Mouse (Mus musculus): Measurements from ENCODE around the gene Rhox4d. TPM values are rescaled to one million over a fixed set of nuclear protein-coding genes. Genes with fewer than 3 reads are reported as not detected.
"Not testable (repeated sequence)": the region's sequence is repeated elsewhere in the genome, so short reads cannot be mapped to it uniquely, and the experiment has no call there.

Gene Rhox4d
- polyA plus RNA-seq (2014; fragmentation: Nextera tagmentation; extraction: Ambion mirVana), result 0.21 TPM in 1 of 2 replicates, not detected in the other

- H3K27ac ChIP-seq (ENCODE audit: low read depth, low read length); H3K27me3 ChIP-seq (ENCODE audit: control insufficient read depth, insufficient read depth, low read length); DNase-seq (ENCODE audit: low spot score); H3K9me3 ChIP-seq (ENCODE audit: control insufficient read depth, low read length); ATAC-seq (ENCODE audit: low FRiP score); H3K9ac ChIP-seq (ENCODE audit: low read depth, low read length); H3K4me2 ChIP-seq (replicated peaks; ENCODE audit: low read depth, low read length); H3K36me3 ChIP-seq (ENCODE audit: control insufficient read depth, insufficient read depth, low read length); H3K4me3 ChIP-seq (ENCODE audit: low read depth, low read length); H3K4me1 ChIP-seq (replicated peaks; ENCODE audit: control insufficient read depth, insufficient read depth, low read length): not testable (repeated sequence)
- WGBS, result 95% methylated on average over 15 of the region's 18 CpGs
These were observed at the start of gene Rhox4d for GRCm38 (mm10) chrX:37514059-37514458. Rhox4d (plus strand) TSS chrX:37514359.

DNA sequence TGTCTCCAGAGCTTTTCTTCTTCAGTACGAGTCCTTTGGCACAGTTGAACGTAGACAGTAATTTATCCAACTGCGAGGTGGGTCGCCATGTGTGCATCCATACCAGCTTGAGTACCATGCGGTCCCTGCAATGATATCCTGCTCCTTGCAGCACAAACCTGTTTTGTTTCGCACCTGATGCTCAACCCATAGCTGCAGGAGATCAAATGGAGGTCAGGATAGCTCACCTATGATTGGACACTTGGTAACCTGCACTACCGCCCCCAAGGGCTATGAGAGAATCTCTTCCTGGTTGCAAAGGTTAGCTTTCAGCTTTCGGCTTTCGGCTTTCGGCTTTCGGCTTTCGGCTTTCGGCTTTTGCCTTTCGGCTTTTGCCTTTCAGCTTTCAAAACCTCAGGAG is 34.1 kb upstream of the Rhox4d start, which contains the start of gene Rhox4c:
Rhox4c (plus strand) TSS at position 301 of the 400 bp plus-strand sequence.
- 95% methylated on average over 14 of the region's 14 CpGs for WGBS
- DNase-seq (ENCODE audit: low spot score); H3K4me2 ChIP-seq (replicated peaks; ENCODE audit: low read depth, low read length); H3K27me3 ChIP-seq (ENCODE audit: control insufficient read depth, insufficient read depth, low read length); ATAC-seq (ENCODE audit: low FRiP score); H3K9ac ChIP-seq (ENCODE audit: low read depth, low read length); H3K36me3 ChIP-seq (ENCODE audit: control insufficient read depth, insufficient read depth, low read length); H3K4me1 ChIP-seq (replicated peaks; ENCODE audit: control insufficient read depth, insufficient read depth, low read length); H3K4me3 ChIP-seq (ENCODE audit: low read depth, low read length); H3K27ac ChIP-seq (ENCODE audit: low read depth, low read length); H3K9me3 ChIP-seq (ENCODE audit: control insufficient read depth, low read length): not testable (repeated sequence)

DNA sequence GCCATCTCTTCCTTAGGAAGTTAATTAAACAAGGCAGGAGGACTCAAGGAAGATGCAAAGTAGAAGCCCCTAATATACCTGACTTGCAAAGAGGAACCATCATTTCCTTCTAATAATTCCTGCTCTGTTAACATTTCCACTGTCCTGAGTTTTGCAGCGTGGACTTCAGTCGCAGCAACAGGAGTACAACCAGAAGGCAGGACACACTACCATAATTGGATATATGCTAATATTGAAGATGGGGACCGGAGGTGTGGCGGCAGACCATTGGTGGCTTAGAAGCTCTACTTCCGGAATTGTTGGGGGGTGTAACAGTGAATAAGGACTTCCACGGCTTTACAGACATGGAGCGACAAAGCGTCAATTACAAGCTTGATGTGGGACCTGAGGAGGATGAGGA is 16.0 kb downstream of the Rhox4d start, which contains the start of gene Rhox2e:
Rhox2e (plus strand) TSS at position 301 of the 400 bp plus-strand sequence.
- not testable (repeated sequence) for H3K4me1 ChIP-seq (replicated peaks; ENCODE audit: control insufficient read depth, insufficient read depth, low read length); H3K4me2 ChIP-seq (replicated peaks; ENCODE audit: low read depth, low read length); DNase-seq (ENCODE audit: low spot score); H3K9me3 ChIP-seq (ENCODE audit: control insufficient read depth, low read length); H3K27ac ChIP-seq (ENCODE audit: low read depth, low read length); H3K27me3 ChIP-seq (ENCODE audit: control insufficient read depth, insufficient read depth, low read length); H3K4me3 ChIP-seq (ENCODE audit: low read depth, low read length); H3K36me3 ChIP-seq (ENCODE audit: control insufficient read depth, insufficient read depth, low read length); ATAC-seq (ENCODE audit: low FRiP score); H3K9ac ChIP-seq (ENCODE audit: low read depth, low read length)
- 95% methylated on average over 2 of the region's 8 CpGs for WGBS

DNA sequence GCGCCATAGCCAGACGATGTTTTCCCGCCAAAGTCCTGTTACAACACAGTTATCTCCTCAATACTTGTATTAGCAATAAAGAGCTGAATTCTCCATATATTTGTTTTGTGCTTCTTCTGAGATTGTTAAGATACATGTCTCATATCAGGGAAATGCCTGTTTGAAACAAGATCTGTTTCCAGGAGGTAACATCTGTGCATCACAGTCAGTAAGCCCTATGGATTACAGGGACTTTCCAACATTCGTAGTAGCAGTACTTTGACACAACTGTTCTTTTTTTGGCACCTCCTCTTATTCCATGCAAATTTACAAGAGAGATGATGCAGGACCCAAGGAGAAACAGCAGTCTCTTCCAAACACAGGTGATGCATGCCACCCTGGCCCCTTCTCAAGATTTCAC is 27.6 kb downstream of the Rhox4d start, which contains the start of gene Rhox3e:
Rhox3e (plus strand) TSS at position 301 of the 400 bp plus-strand sequence.
- not testable (repeated sequence) for H3K9ac ChIP-seq (ENCODE audit: low read depth, low read length); H3K27me3 ChIP-seq (ENCODE audit: control insufficient read depth, insufficient read depth, low read length); H3K27ac ChIP-seq (ENCODE audit: low read depth, low read length); H3K4me2 ChIP-seq (replicated peaks; ENCODE audit: low read depth, low read length); DNase-seq (ENCODE audit: low spot score); H3K4me1 ChIP-seq (replicated peaks; ENCODE audit: control insufficient read depth, insufficient read depth, low read length); H3K4me3 ChIP-seq (ENCODE audit: low read depth, low read length); H3K36me3 ChIP-seq (ENCODE audit: control insufficient read depth, insufficient read depth, low read length); H3K9me3 ChIP-seq (ENCODE audit: control insufficient read depth, low read length); ATAC-seq (ENCODE audit: low FRiP score)
- WGBS, result no CpG with 5 or more reads among the region's 4 CpGs

- H3K9me3 ChIP-seq (ENCODE audit: control insufficient read depth, low read length); H3K36me3 ChIP-seq (ENCODE audit: control insufficient read depth, insufficient read depth, low read length); H3K4me1 ChIP-seq (replicated peaks; ENCODE audit: control insufficient read depth, insufficient read depth, low read length); DNase-seq (ENCODE audit: low spot score); H3K27me3 ChIP-seq (ENCODE audit: control insufficient read depth, insufficient read depth, low read length); H3K9ac ChIP-seq (ENCODE audit: low read depth, low read length); H3K27ac ChIP-seq (ENCODE audit: low read depth, low read length); H3K4me3 ChIP-seq (ENCODE audit: low read depth, low read length); H3K4me2 ChIP-seq (replicated peaks; ENCODE audit: low read depth, low read length); ATAC-seq (ENCODE audit: low FRiP score): not testable (repeated sequence)
- 100% methylated on average over 3 of the region's 18 CpGs for WGBS
These were observed 43.0 kb downstream of the Rhox4d start, which contains the start of gene Rhox4e for GRCm38 (mm10) chrX:37557112-37557511. Rhox4e (plus strand) TSS chrX:37557412.

Other genes with a start within 250 kb of the Rhox4d start
- not detected in 2 replicates for gene Rhox4a, start 249.0 kb upstream of the Rhox4d start, polyA plus RNA-seq (2014; fragmentation: Nextera tagmentation; extraction: Ambion mirVana)
- gene Rhox3a2, start 134.3 kb upstream of the Rhox4d start, polyA plus RNA-seq (2014; fragmentation: Nextera tagmentation; extraction: Ambion mirVana), result not detected in 2 replicates
- gene Rhox4a2, start 123.5 kb upstream of the Rhox4d start, polyA plus RNA-seq (2014; fragmentation: Nextera tagmentation; extraction: Ambion mirVana), result 4.2 TPM in 2 replicates
- 0.85 TPM in 1 of 2 replicates, not detected in the other for gene Rhox2b, start 102.3 kb upstream of the Rhox4d start, polyA plus RNA-seq (2014; fragmentation: Nextera tagmentation; extraction: Ambion mirVana)
- gene Rhox4b, start 81.9 kb upstream of the Rhox4d start, polyA plus RNA-seq (2014; fragmentation: Nextera tagmentation; extraction: Ambion mirVana), result 0.91 and 1.5 TPM in 2 replicates
- 2.4 and 4.1 TPM in 2 replicates for gene Rhox2c, start 60.7 kb upstream of the Rhox4d start, polyA plus RNA-seq (2014; fragmentation: Nextera tagmentation; extraction: Ambion mirVana)
- not detected in 2 replicates for gene Rhox3c, start 55.8 kb upstream of the Rhox4d start, polyA plus RNA-seq (2014; fragmentation: Nextera tagmentation; extraction: Ambion mirVana)
- 0.37 TPM in 1 of 2 replicates, not detected in the other for gene Rhox4c, start 34.0 kb upstream of the Rhox4d start, polyA plus RNA-seq (2014; fragmentation: Nextera tagmentation; extraction: Ambion mirVana)
- gene Rhox2d, start 20.9 kb upstream of the Rhox4d start, polyA plus RNA-seq (2014; fragmentation: Nextera tagmentation; extraction: Ambion mirVana), result 0.43 TPM in 1 of 2 replicates, not detected in the other
- 0.25 and 0.85 TPM in 2 replicates for gene Rhox2e, start 16.1 kb downstream of the Rhox4d start, polyA plus RNA-seq (2014; fragmentation: Nextera tagmentation; extraction: Ambion mirVana)
- gene Rhox3e, start 27.7 kb downstream of the Rhox4d start, polyA plus RNA-seq (2014; fragmentation: Nextera tagmentation; extraction: Ambion mirVana), result not detected in 2 replicates
- gene Rhox4e, start 43.1 kb downstream of the Rhox4d start, polyA plus RNA-seq (2014; fragmentation: Nextera tagmentation; extraction: Ambion mirVana), result not detected in 2 replicates
- 0.31 and 0.89 TPM in 2 replicates for gene Rhox2f, start 57.0 kb downstream of the Rhox4d start, polyA plus RNA-seq (2014; fragmentation: Nextera tagmentation; extraction: Ambion mirVana)
- gene Rhox3f, start 66.6 kb downstream of the Rhox4d start, polyA plus RNA-seq (2014; fragmentation: Nextera tagmentation; extraction: Ambion mirVana), result not detected in 2 replicates
- gene Rhox4f, start 93.3 kb downstream of the Rhox4d start, polyA plus RNA-seq (2014; fragmentation: Nextera tagmentation; extraction: Ambion mirVana), result 0.46 TPM in 1 of 2 replicates, not detected in the other
- not detected in 2 replicates for gene Rhox3g, start 114.3 kb downstream of the Rhox4d start, polyA plus RNA-seq (2014; fragmentation: Nextera tagmentation; extraction: Ambion mirVana)
- gene Rhox2g, start 129.1 kb downstream of the Rhox4d start, polyA plus RNA-seq (2014; fragmentation: Nextera tagmentation; extraction: Ambion mirVana), result not detected in 2 replicates
- not detected in 2 replicates for gene Rhox4g, start 137.0 kb downstream of the Rhox4d start, polyA plus RNA-seq (2014; fragmentation: Nextera tagmentation; extraction: Ambion mirVana)
- not detected in 2 replicates for gene Rhox3h, start 154.4 kb downstream of the Rhox4d start, polyA plus RNA-seq (2014; fragmentation: Nextera tagmentation; extraction: Ambion mirVana)
- not detected in 2 replicates for gene Rhox2h, start 158.9 kb downstream of the Rhox4d start, polyA plus RNA-seq (2014; fragmentation: Nextera tagmentation; extraction: Ambion mirVana)

Data from hindbrain, embryonic 11.5 days (tissue).